Mouse (Mus musculus) liver, postnatal 0 days (tissue): ENCODE measurements around the gene Cdc42ep2.

ENCODE experiments used
- CTCF ChIP-seq: sonication (generic); IDR thresholded peaks from 2 replicates; pipeline ENCODE4 v1.5.1; 2016; ENCODE audit warnings: antibody characterized with exemption, low read depth
- EP300 ChIP-seq: IDR thresholded peaks from 2 replicates; pipeline ENCODE4 v1.6.1; 2016; ENCODE audit warnings: antibody characterized with exemption, low read depth, mild to moderate bottlenecking

GRCm38 (mm10) chr19:5927026-5927425 lies 2.4 kb upstream of the Cdc42ep2 start:
- no peak for TF ChIP-seq CTCF
- no peak for TF ChIP-seq EP300
